Mouse (Mus musculus) embryo, embryonic 9.5 days (tissue): Measurements from ENCODE around the gene Abcc10.

Source experiments
- DNase-seq: peaks from one replicate; pipeline ENCODE4 v3.0.0-alpha.2; 2017; ENCODE audit errors: extremely low spot score

Abcc10 gene

GRCm38 (mm10) chr17:46327906-46328534 is at the start of gene Abcc10:
TSS of gene Abcc10 (minus strand) at chr17:46328352.
- DNase-seq = peak; percentile 97

- DNase-seq = no peak
These were observed 43.6 kb upstream of the Abcc10 start for GRCm38 (mm10) chr17:46371783-46372182.

- no peak for DNase-seq
These were observed 23.0 kb upstream of the Abcc10 start for GRCm38 (mm10) chr17:46351026-46351700.

- DNase-seq = no peak
These were observed 13.1 kb upstream of the Abcc10 start for GRCm38 (mm10) chr17:46341208-46341607.

- DNase-seq = no peak
These were observed 8.3 kb upstream of the Abcc10 start for GRCm38 (mm10) chr17:46336475-46336874.

- no peak for DNase-seq
These were observed 571 bp upstream of the Abcc10 start for GRCm38 (mm10) chr17:46328723-46329122.

GRCm38 (mm10) chr17:46327413-46327905 is 693 bp downstream of the Abcc10 start:
- no peak for DNase-seq

- no peak for DNase-seq
These were observed 5.9 kb downstream of the Abcc10 start for GRCm38 (mm10) chr17:46322046-46322823.

- no peak for DNase-seq
These were observed 7.7 kb downstream of the Abcc10 start for GRCm38 (mm10) chr17:46320492-46320891.

- no peak for DNase-seq
These were observed 12.3 kb downstream of the Abcc10 start for GRCm38 (mm10) chr17:46315813-46316212.

- no peak for DNase-seq
These were observed 14.9 kb downstream of the Abcc10 start for GRCm38 (mm10) chr17:46313135-46313715.

GRCm38 (mm10) chr17:46310515-46310914 is 17.6 kb downstream of the Abcc10 start:
- no peak for DNase-seq

GRCm38 (mm10) chr17:46309835-46310234 is 18.3 kb downstream of the Abcc10 start:
- DNase-seq = no peak

- DNase-seq = no peak
These were observed 21.2 kb downstream of the Abcc10 start for GRCm38 (mm10) chr17:46306956-46307355.

- no peak for DNase-seq
These were observed 24.0 kb downstream of the Abcc10 start for GRCm38 (mm10) chr17:46304184-46304583.

- DNase-seq = no peak
These were observed 26.3 kb downstream of the Abcc10 start for GRCm38 (mm10) chr17:46301892-46302291.

GRCm38 (mm10) chr17:46298220-46298913 is 29.8 kb downstream of the Abcc10 start:
- peak; percentile 91 for DNase-seq

- DNase-seq = peak; percentile 31
These were observed 30.6 kb downstream of the Abcc10 start, which contains the start of gene Dlk2 for GRCm38 (mm10) chr17:46297364-46298219. TSS of gene Dlk2 (plus strand) at chr17:46297421.

- DNase-seq = no peak
These were observed 31.2 kb downstream of the Abcc10 start for GRCm38 (mm10) chr17:46297028-46297363.

GRCm38 (mm10) chr17:46296601-46297000 is 31.6 kb downstream of the Abcc10 start:
- DNase-seq = no peak

GRCm38 (mm10) chr17:46287678-46288095 is 40.5 kb downstream of the Abcc10 start:
- DNase-seq = peak; percentile 27
